Mouse (Mus musculus): ENCODE measurements around the gene Tmub2. TPM values are rescaled to one million over a fixed set of nuclear protein-coding genes. Genes with fewer than 3 reads are reported as not detected.

Tmub2 gene
- total RNA-seq, 2 experiments from 2014 or later = 55.2 to 60.4 TPM

- DNase-seq (ENCODE audit: low spot score in 2 of 2) = no peak
Measured at GRCm38 (mm10) chr11:102321931-102322330, 37.2 kb downstream of the Tmub2 start.

GRCm38 (mm10) chr11:102323516-102323915, 38.8 kb downstream of the Tmub2 start:
- no peak for DNase-seq (ENCODE audit: low spot score in 2 of 2)

- no peak for DNase-seq (ENCODE audit: low spot score in 2 of 2)
Measured at GRCm38 (mm10) chr11:102327250-102327649, 42.5 kb downstream of the Tmub2 start.

GRCm38 (mm10) chr11:102327839-102328238, 43.1 kb downstream of the Tmub2 start:
- no peak for DNase-seq (ENCODE audit: low spot score in 2 of 2)

GRCm38 (mm10) chr11:102329518-102329917, 44.8 kb downstream of the Tmub2 start:
- no peak for DNase-seq (ENCODE audit: low spot score in 2 of 2)

GRCm38 (mm10) chr11:102330039-102330438, 45.3 kb downstream of the Tmub2 start:
- no peak for DNase-seq (ENCODE audit: low spot score in 2 of 2)

GRCm38 (mm10) chr11:102331806-102332205, 47.1 kb downstream of the Tmub2 start:
- no peak for DNase-seq (ENCODE audit: low spot score in 2 of 2)

GRCm38 (mm10) chr11:102333061-102333460, 48.3 kb downstream of the Tmub2 start:
- DNase-seq (ENCODE audit: low spot score in 2 of 2) = no peak

- DNase-seq (ENCODE audit: low spot score in 2 of 2) = no peak
Measured at GRCm38 (mm10) chr11:102334010-102334409, 49.3 kb downstream of the Tmub2 start.

- no peak for DNase-seq (ENCODE audit: low spot score in 2 of 2)
Measured at GRCm38 (mm10) chr11:102334973-102335700, 50.4 kb downstream of the Tmub2 start.

GRCm38 (mm10) chr11:102336191-102336590, 51.5 kb downstream of the Tmub2 start:
- no peak for DNase-seq (ENCODE audit: low spot score in 2 of 2)

- no peak for DNase-seq (ENCODE audit: low spot score in 2 of 2)
Measured at GRCm38 (mm10) chr11:102337921-102338320, 53.2 kb downstream of the Tmub2 start.

- peak; percentile 50 to 60 for DNase-seq (ENCODE audit: low spot score in 2 of 2)
Measured at GRCm38 (mm10) chr11:102338561-102338960, 53.8 kb downstream of the Tmub2 start.

Other genes starting within 250 kb of the Tmub2 start
- under 1 TPM in 1 of 2 experiments, not detected in 1; 0.14 TPM for gene Cd300lg, start 243.4 kb upstream of the Tmub2 start, total RNA-seq (2021)
- gene Mpp2, start 196.4 kb upstream of the Tmub2 start, total RNA-seq (2021) = 100 to 1,000 TPM; 103 to 110 TPM
- not detected for gene Ppy, start 183.6 kb upstream of the Tmub2 start, total RNA-seq (2021)
- not detected for gene Pyy, start 177.1 kb upstream of the Tmub2 start, total RNA-seq (2021)
- gene Nags, start 139.4 kb upstream of the Tmub2 start, total RNA-seq (2021) = not detected
- 10 to 100 TPM; 29.8 TPM for gene Tmem101, start 128.5 kb upstream of the Tmub2 start, total RNA-seq (2021)
- 10 to 100 TPM; 73.8 to 77.8 TPM for gene Lsm12, start 99.6 kb upstream of the Tmub2 start, total RNA-seq (2021)
- 10 to 100 TPM; 44.4 to 45.4 TPM for gene G6pc3, start 95.3 kb upstream of the Tmub2 start, total RNA-seq (2021)
- 100 to 1,000 TPM; 164 to 207 TPM for gene Hdac5, start 54.8 kb upstream of the Tmub2 start, total RNA-seq (2021)
- gene BC030867, start 36.0 kb upstream of the Tmub2 start, total RNA-seq (2021) = 1 to 10 TPM in 1 of 2 experiments, under 1 TPM in 1; 0.94 to 1.0 TPM
- under 1 TPM; 0.64 to 0.76 TPM for gene Asb16, start 16.2 kb upstream of the Tmub2 start, total RNA-seq (2021)
- 100 to 1,000 TPM; 146 to 150 TPM for gene Atxn7l3, start 11.7 kb downstream of the Tmub2 start, total RNA-seq (2021)
- 100 to 1,000 TPM; 112 to 125 TPM for gene Ubtf, start 34.8 kb downstream of the Tmub2 start, total RNA-seq (2021)
- gene Slc4a1, start 81.3 kb downstream of the Tmub2 start, total RNA-seq (2021) = under 1 TPM; 0.32 to 0.54 TPM
- 100 to 1,000 TPM; 356 to 431 TPM for gene Rundc3a, start 108.5 kb downstream of the Tmub2 start, total RNA-seq (2021)
- gene Slc25a39, start 123.0 kb downstream of the Tmub2 start, total RNA-seq (2021) = 10 to 100 TPM; 74.8 to 80.1 TPM
- 10 to 100 TPM; 81.8 to 83.7 TPM for gene Grn, start 145.4 kb downstream of the Tmub2 start, total RNA-seq (2021)
- 100 to 1,000 TPM; 115 TPM for gene Fam171a2, start 162.8 kb downstream of the Tmub2 start, total RNA-seq (2021)
- 1 to 10 TPM; 3.6 to 3.7 TPM for gene Itga2b, start 185.2 kb downstream of the Tmub2 start, total RNA-seq (2021)

Data from layer of hippocampus, postnatal 10 days (tissue).